16 mouse cellular contexts compared by ENCODE assay signal in the genomic region with DNA sequence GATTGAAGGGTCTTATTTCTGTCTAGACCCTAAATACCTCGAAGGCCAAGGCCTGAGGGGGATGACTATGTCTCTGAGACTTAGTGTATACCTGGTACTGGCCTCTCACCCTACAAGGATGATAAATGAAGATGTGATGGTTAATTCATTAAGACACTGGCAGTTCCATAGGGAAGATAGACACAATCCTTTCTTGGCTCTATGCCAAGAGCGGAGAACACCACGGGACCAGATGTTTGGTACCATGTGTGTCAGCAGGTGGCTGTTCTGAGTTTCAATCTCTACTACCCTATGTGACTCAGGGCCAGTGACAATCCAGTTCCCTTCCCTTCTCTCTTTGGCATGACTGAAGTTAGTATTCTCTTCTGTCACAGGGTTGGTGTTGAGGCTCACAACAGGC.
"Had no signal": no experiment of that assay in that cellular context is flagged by ENCODE, and none has a peak within 500 bp of the region (broad histone marks: within the 10 kb centered on the region; RNA-seq: fewer than 3 reads in every experiment).

No protein-coding gene starts in this region.

- H3K9me3 ChIP-seq: liver, embryonic 13.5 days; midbrain, embryonic 12.5 days; neural tube, embryonic 13.5 days; stomach, embryonic 15.5 days had no signal

- H3K27me3 ChIP-seq: liver, embryonic 13.5 days; stomach, embryonic 15.5 days had no signal

- DNase-seq: kidney, adult 8-10 months; kidney, postnatal 14 days; kidney, postnatal 4 days; liver, embryonic 13.5 days; lung, adult 2 months; lung, postnatal 14 days; lung, postnatal 4 days; retina, postnatal 1 day; right cerebral cortex, postnatal 25 days; spleen, adult 18-20 months; thymus, postnatal 25 days had no signal

- H3K27ac ChIP-seq: liver, embryonic 13.5 days; midbrain, embryonic 12.5 days; neural tube, embryonic 13.5 days; stomach, embryonic 15.5 days had no signal

- H3K9ac ChIP-seq: liver, embryonic 13.5 days; midbrain, embryonic 12.5 days; neural tube, embryonic 13.5 days; stomach, embryonic 15.5 days had no signal

- ATAC-seq: intestine, postnatal 0 days had no signal

- H3K4me3 ChIP-seq: liver, embryonic 13.5 days; midbrain, embryonic 12.5 days; myocyte; neural tube, embryonic 13.5 days; stomach, embryonic 15.5 days had no signal

- H3K36me3 ChIP-seq: midbrain, embryonic 12.5 days; neural tube, embryonic 13.5 days; stomach, embryonic 15.5 days had no signal

- H3K4me2 ChIP-seq: liver, embryonic 13.5 days; midbrain, embryonic 12.5 days; neural tube, embryonic 13.5 days; stomach, embryonic 15.5 days had no signal
